Mouse (Mus musculus): ENCODE measurements around the gene Zfp866. TPM values are rescaled to one million over a fixed set of nuclear protein-coding genes. Genes with fewer than 3 reads are reported as not detected.

Zfp866 gene
- polyA plus RNA-seq, 1 experiment = 11.3 TPM

- no peak for DNase-seq
- Histone ChIP-seq H3K4me3 (ENCODE audit: insufficient read depth, low read depth, low read length) (no peak overlapping the region), H3K27ac (ENCODE audit: insufficient read depth, low read depth, low read length) (no peak overlapping the region), H3K4me1 (ENCODE audit: control insufficient read depth, insufficient read depth, low read length) (no peaks in the 10 kb centered on the region), H3K27me3 (replicated peaks; ENCODE audit: control insufficient read depth, insufficient read depth, low read length) (no peaks in the 10 kb centered on the region), H3K36me3 (ENCODE audit: control insufficient read depth, insufficient read depth, low read length) (peaks cover 11% of the 10 kb centered on the region)
- 76% methylated on average over 9 of the region's 9 CpGs for WGBS
- TF ChIP-seq POLR2A (IDR thresholded peaks at IDR 0.05; ENCODE audit: low read depth, low read length) = no peak
- no peak for TF ChIP-seq CTCF (conservative IDR thresholded peaks at IDR 0.05; ENCODE audit: insufficient read depth, insufficient read length, low read depth, low read length)
Observed at GRCm38 (mm10) chr8:69771221-69771620, 19.8 kb downstream of the Zfp866 start.

GRCm38 (mm10) chr8:69761814-69762445, 29.0 kb downstream of the Zfp866 start:
- TF ChIP-seq CTCF (conservative IDR thresholded peaks at IDR 0.05; ENCODE audit: insufficient read depth, insufficient read length, low read depth, low read length) (no peak), POLR2A (IDR thresholded peaks at IDR 0.05; ENCODE audit: low read depth, low read length) (no peak)
- WGBS = 94% methylated on average over 4 of the region's 4 CpGs
- no peak overlapping the region for H3K27ac ChIP-seq (ENCODE audit: insufficient read depth, low read depth, low read length)
- H3K36me3 ChIP-seq (ENCODE audit: control insufficient read depth, insufficient read depth, low read length) = peaks cover 16% of the 10 kb centered on the region
- no peaks in the 10 kb centered on the region for H3K27me3 ChIP-seq (replicated peaks; ENCODE audit: control insufficient read depth, insufficient read depth, low read length)
- H3K4me3 ChIP-seq (ENCODE audit: insufficient read depth, low read depth, low read length) = no peak overlapping the region
- H3K4me1 ChIP-seq (ENCODE audit: control insufficient read depth, insufficient read depth, low read length) = no peaks in the 10 kb centered on the region
- DNase-seq = no peak

- WGBS = 90% methylated on average over 5 of the region's 5 CpGs
- no peaks in the 10 kb centered on the region for H3K36me3 ChIP-seq (ENCODE audit: control insufficient read depth, insufficient read depth, low read length)
Observed at GRCm38 (mm10) chr8:69758316-69758715, 32.7 kb downstream of the Zfp866 start.

GRCm38 (mm10) chr8:69752437-69752836, 38.5 kb downstream of the Zfp866 start:
- Histone ChIP-seq H3K27me3 (replicated peaks; ENCODE audit: control insufficient read depth, insufficient read depth, low read length) (no peaks in the 10 kb centered on the region), H3K36me3 (ENCODE audit: control insufficient read depth, insufficient read depth, low read length) (no peaks in the 10 kb centered on the region), H3K27ac (ENCODE audit: insufficient read depth, low read depth, low read length) (no peak overlapping the region), H3K4me3 (ENCODE audit: insufficient read depth, low read depth, low read length) (no peak overlapping the region), H3K4me1 (ENCODE audit: control insufficient read depth, insufficient read depth, low read length) (peaks cover 2% of the 10 kb centered on the region; the same call in 1 of the 2 replicates)
- 90% methylated on average over 2 of the region's 2 CpGs for WGBS
- TF ChIP-seq CTCF (conservative IDR thresholded peaks at IDR 0.05; ENCODE audit: insufficient read depth, insufficient read length, low read depth, low read length) (no peak), POLR2A (IDR thresholded peaks at IDR 0.05; ENCODE audit: low read depth, low read length) (no peak)
- DNase-seq = no peak

More at GRCm38 (mm10) chr8:69758316-69758715, 32.7 kb downstream of the Zfp866 start:
- no peak for DNase-seq
- Histone ChIP-seq H3K27ac (ENCODE audit: insufficient read depth, low read depth, low read length) (no peak overlapping the region), H3K27me3 (replicated peaks; ENCODE audit: control insufficient read depth, insufficient read depth, low read length) (no peaks in the 10 kb centered on the region), H3K4me3 (ENCODE audit: insufficient read depth, low read depth, low read length) (no peak overlapping the region), H3K4me1 (ENCODE audit: control insufficient read depth, insufficient read depth, low read length) (no peaks in the 10 kb centered on the region)
- no peak for TF ChIP-seq CTCF (conservative IDR thresholded peaks at IDR 0.05; ENCODE audit: insufficient read depth, insufficient read length, low read depth, low read length)
- TF ChIP-seq POLR2A (IDR thresholded peaks at IDR 0.05; ENCODE audit: low read depth, low read length) = no peak

- no peaks in the 10 kb centered on the region for H3K27me3 ChIP-seq (replicated peaks; ENCODE audit: control insufficient read depth, insufficient read depth, low read length)
- peaks cover 2% of the 10 kb centered on the region; the same call in 1 of the 2 replicates for H3K4me1 ChIP-seq (ENCODE audit: control insufficient read depth, insufficient read depth, low read length)
- TF ChIP-seq POLR2A (IDR thresholded peaks at IDR 0.05; ENCODE audit: low read depth, low read length) (peak; percentile 97), CTCF (conservative IDR thresholded peaks at IDR 0.05; ENCODE audit: insufficient read depth, insufficient read length, low read depth, low read length) (no peak)
- peak; percentile 97 for DNase-seq
- peak within 1 kb of the TSS; percentile 79 for H3K4me3 ChIP-seq (ENCODE audit: insufficient read depth, low read depth, low read length)
- H3K27ac ChIP-seq (ENCODE audit: insufficient read depth, low read depth, low read length) = peak within 1 kb of the TSS; percentile 95
- no peaks in the 10 kb centered on the region for H3K36me3 ChIP-seq (ENCODE audit: control insufficient read depth, insufficient read depth, low read length)
- WGBS = 3% methylated on average over 48 of the region's 48 CpGs
Observed at GRCm38 (mm10) chr8:69749544-69750454, 41.2 kb downstream of the Zfp866 start, which contains the start of gene Zfp963. Zfp963 (minus strand) TSS chr8:69749970.

- Histone ChIP-seq H3K4me3 (ENCODE audit: insufficient read depth, low read depth, low read length) (no peak overlapping the region), H3K27me3 (replicated peaks; ENCODE audit: control insufficient read depth, insufficient read depth, low read length) (no peaks in the 10 kb centered on the region), H3K36me3 (ENCODE audit: control insufficient read depth, insufficient read depth, low read length) (peaks cover 2% of the 10 kb centered on the region), H3K4me1 (ENCODE audit: control insufficient read depth, insufficient read depth, low read length) (no peaks in the 10 kb centered on the region), H3K27ac (ENCODE audit: insufficient read depth, low read depth, low read length) (no peak overlapping the region)
- TF ChIP-seq POLR2A (IDR thresholded peaks at IDR 0.05; ENCODE audit: low read depth, low read length) (no peak), CTCF (conservative IDR thresholded peaks at IDR 0.05; ENCODE audit: insufficient read depth, insufficient read length, low read depth, low read length) (no peak)
- WGBS = 78% methylated on average over 2 of the region's 2 CpGs
- DNase-seq = no peak
Observed at GRCm38 (mm10) chr8:69741231-69741630, 49.7 kb downstream of the Zfp866 start.

- 85% methylated on average over 6 of the region's 6 CpGs for WGBS
- no peak overlapping the region for H3K27ac ChIP-seq (ENCODE audit: insufficient read depth, low read depth, low read length)
- TF ChIP-seq CTCF (conservative IDR thresholded peaks at IDR 0.05; ENCODE audit: insufficient read depth, insufficient read length, low read depth, low read length) (no peak), POLR2A (IDR thresholded peaks at IDR 0.05; ENCODE audit: low read depth, low read length) (no peak)
Observed at GRCm38 (mm10) chr8:69740763-69741162, 50.2 kb downstream of the Zfp866 start.

More at GRCm38 (mm10) chr8:69740763-69741162, 50.2 kb downstream of the Zfp866 start:
- Histone ChIP-seq H3K4me3 (ENCODE audit: insufficient read depth, low read depth, low read length) (no peak overlapping the region), H3K27me3 (replicated peaks; ENCODE audit: control insufficient read depth, insufficient read depth, low read length) (no peaks in the 10 kb centered on the region), H3K36me3 (ENCODE audit: control insufficient read depth, insufficient read depth, low read length) (peaks cover 2% of the 10 kb centered on the region), H3K4me1 (ENCODE audit: control insufficient read depth, insufficient read depth, low read length) (no peaks in the 10 kb centered on the region)
- DNase-seq = no peak

All from kidney, adult 2 months (tissue).